Mouse (Mus musculus) G1E (cell line): ENCODE results near the gene Slc24a3.

Experiments
- CTCF ChIP-seq: IDR thresholded peaks from 2 replicates; pipeline ENCODE4 v1.5.1; 2012; ENCODE audit warnings: low read depth, low read length, inconsistent platforms, mixed read lengths
- POLR2AphosphoS5 ChIP-seq: IDR thresholded peaks from 2 replicates; pipeline ENCODE4 v1.6.1; 2012; ENCODE audit warnings: low read depth, low read length, inconsistent platforms; ENCODE audit not compliant: insufficient replicate concordance
- TAL1 ChIP-seq: conservative IDR thresholded peaks from 2 replicates; pipeline ENCODE4 v1.6.1; 2012; ENCODE audit warnings: low read depth, low read length, inconsistent platforms, mixed read lengths

DNA sequence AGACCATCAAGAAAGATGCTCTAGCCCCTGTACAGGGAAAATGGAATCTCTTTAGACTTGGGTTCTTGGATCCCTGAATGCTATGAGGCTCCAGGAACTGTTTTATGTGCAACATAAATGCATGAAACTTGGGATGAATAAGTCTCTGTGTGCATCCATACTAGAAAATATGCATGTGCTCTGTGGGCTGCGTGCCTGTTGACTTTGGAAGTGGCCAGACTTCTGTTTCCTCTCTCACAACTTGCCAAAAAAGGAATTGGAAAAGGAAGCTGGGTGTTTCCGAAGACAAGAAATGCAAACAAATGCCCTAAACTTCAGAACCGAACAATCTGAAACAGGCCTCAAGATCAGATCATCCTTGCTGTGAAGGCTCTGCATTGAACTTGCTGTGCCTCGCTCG is 466.3 kb downstream of the Slc24a3 start:
- no peak for TF ChIP-seq TAL1
- TF ChIP-seq CTCF = no peak
- TF ChIP-seq POLR2AphosphoS5 = no peak
